ENCODE assay signal across 9 mouse cellular contexts in genomic region chr4:44981974-44982287, GRCm38 (mm10). TPM values are rescaled to one million over a fixed set of nuclear protein-coding genes. Genes with fewer than 3 reads are reported as not detected.
A peak's percentile ranks its signal among the peaks of the same experiment; 100 is the strongest.
DNase-seq lines count a peak whose midpoint lies in the region; ATAC-seq and TF ChIP-seq lines count a peak whose summit lies in the region.
"Had no signal": no experiment of that assay in that cellular context is flagged by ENCODE, and none has a peak within 500 bp of the region (broad histone marks: within the 10 kb centered on the region; RNA-seq: fewer than 3 reads in every experiment).

No protein-coding gene starts in this region.

- 33% methylated on average over 5 of the region's 5 CpGs for WGBS in heart, embryonic 10.5 days
- 50% methylated on average over 5 of the region's 5 CpGs for WGBS in bone marrow, adult 2 months
- WGBS in intestine, embryonic 15.5 days, result 31% methylated on average over 5 of the region's 5 CpGs
- WGBS in midbrain, embryonic 11.5 days, result 22% methylated on average over 5 of the region's 5 CpGs

- peaks cover 37% of the 10 kb centered on the region for H3K4me1 ChIP-seq in heart, embryonic 10.5 days
- no peaks in the 10 kb centered on the region; the same call in none of the 2 replicates for H3K4me1 ChIP-seq in bone marrow, adult 2 months (ENCODE audit: control insufficient read depth, insufficient read depth, low read length)
- peaks cover 23% of the 10 kb centered on the region for H3K4me1 ChIP-seq in intestine, embryonic 15.5 days (replicated peaks)
- peaks cover 12% of the 10 kb centered on the region; the same call in 1 of the 2 replicates for H3K4me1 ChIP-seq in midbrain, embryonic 11.5 days (ENCODE audit: control insufficient read depth, insufficient read depth, low read length)

- H3K4me3 ChIP-seq in heart, embryonic 10.5 days, result peak overlapping the region; percentile 88
- peak overlapping the region; percentile 86 for H3K4me3 ChIP-seq in bone marrow, adult 2 months (replicated peaks; ENCODE audit: control insufficient read depth, low read depth, low read length)
- H3K4me3 ChIP-seq in intestine, embryonic 15.5 days (replicated peaks), result peak overlapping the region; percentile 81
- H3K4me3 ChIP-seq in midbrain, embryonic 11.5 days (ENCODE audit: low read depth, low read length), result peak overlapping the region; percentile 68

- H3K9ac ChIP-seq in intestine, embryonic 15.5 days, result peak overlapping the region; percentile 92
- peak overlapping the region; percentile 84 for H3K9ac ChIP-seq in midbrain, embryonic 11.5 days (ENCODE audit: low read length)

- peaks cover 29% of the 10 kb centered on the region for H3K36me3 ChIP-seq in heart, embryonic 10.5 days
- peaks cover 12% of the 10 kb centered on the region for H3K36me3 ChIP-seq in intestine, embryonic 15.5 days
- no peaks in the 10 kb centered on the region for H3K36me3 ChIP-seq in midbrain, embryonic 11.5 days (ENCODE audit: control insufficient read depth, insufficient read depth, low read length)

- peak overlapping the region; percentile 94 for H3K27ac ChIP-seq in heart, embryonic 10.5 days
- no peak overlapping the region for H3K27ac ChIP-seq in bone marrow, adult 2 months (ENCODE audit: control insufficient read depth, insufficient read depth, low read depth, low read length, poor library complexity)
- peak overlapping the region; percentile 89 for H3K27ac ChIP-seq in intestine, embryonic 15.5 days
- no peak overlapping the region for H3K27ac ChIP-seq in midbrain, embryonic 11.5 days (ENCODE audit: low read depth, low read length)

- no peak for TF ChIP-seq CTCF in bone marrow, adult 2 months (IDR thresholded peaks at IDR 0.05; ENCODE audit: control insufficient read depth, insufficient read depth, low read length)

- no peak for TF ChIP-seq POLR2A in bone marrow, adult 2 months (IDR thresholded peaks at IDR 0.05; ENCODE audit: borderline replicate concordance, control insufficient read depth, low read depth, low read length)

- peak overlapping the region; percentile 92 for H3K4me2 ChIP-seq in intestine, embryonic 15.5 days (replicated peaks)
- H3K4me2 ChIP-seq in midbrain, embryonic 11.5 days, result peak overlapping the region; percentile 93

- no peaks in the 10 kb centered on the region for H3K27me3 ChIP-seq in heart, embryonic 10.5 days (ENCODE audit: insufficient read depth, poor library complexity, severe bottlenecking)
- no peaks in the 10 kb centered on the region for H3K27me3 ChIP-seq in intestine, embryonic 15.5 days (replicated peaks)
- H3K27me3 ChIP-seq in midbrain, embryonic 11.5 days (ENCODE audit: control insufficient read depth, insufficient read depth, low read length), result no peaks in the 10 kb centered on the region
- H3K27me3 ChIP-seq: Patski had no signal

- peak; percentile 3; the same call in 1 of the 2 replicates for ATAC-seq in intestine, embryonic 15.5 days
- no peak for ATAC-seq in midbrain, embryonic 11.5 days (ENCODE audit: low FRiP score)
- ATAC-seq in granulocyte monocyte progenitor cell, adult 5-6 weeks (replicated peaks; ENCODE audit: poor library complexity, severe bottlenecking), result no peak

- no peaks in the 10 kb centered on the region for H3K9me3 ChIP-seq in heart, embryonic 10.5 days
- H3K9me3 ChIP-seq in intestine, embryonic 15.5 days, result no peaks in the 10 kb centered on the region
- H3K9me3 ChIP-seq in midbrain, embryonic 11.5 days (ENCODE audit: control insufficient read depth, low read length), result no peaks in the 10 kb centered on the region

- intact Hi-C loops in heart, postnatal 14 days (cut with DNase I), result no loop called here

- DNase-seq in heart, embryonic 10.5 days (ENCODE audit: low spot score), result no peak
- no peak for DNase-seq in heart, postnatal 14 days
- DNase-seq in midbrain, embryonic 11.5 days (ENCODE audit: low spot score, missing footprints), result no peak
- DNase-seq in gastrocnemius, adult 8-10 months (ENCODE audit: low spot score in 2 of 2), result no peak
- DNase-seq in spleen, postnatal 36 days (ENCODE audit: low spot score in 2 of 2), result no peak

RNA-seq across cellular contexts. Expression of gene Grhpr, which starts 0.7 kb away (rescaled TPM):
- 105 and 108 TPM in 2 replicates for polyA plus RNA-seq in heart, embryonic 10.5 days (2016; fragmentation: Nextera tagmentation; extraction: Ambion mirVana)
- 10 to 100 TPM; 34.5 to 40.1 TPM for total RNA-seq in heart, postnatal 14 days (2021)
- polyA plus RNA-seq in bone marrow, adult 2 months (2011; ENCODE audit: insufficient read depth, insufficient read length, low replicate concordance, missing spikeins), result 5.9 and 8.7 TPM in 2 replicates
- polyA plus RNA-seq in intestine, embryonic 15.5 days (2015; fragmentation: Nextera tagmentation; extraction: Ambion mirVana), result 102 and 112 TPM in 2 replicates
- polyA plus RNA-seq in midbrain, embryonic 11.5 days (2014; fragmentation: Nextera tagmentation; extraction: Ambion mirVana), result 37.4 and 38.2 TPM in 2 replicates
- total RNA-seq in granulocyte monocyte progenitor cell, adult 5-6 weeks (2014; fragmentation: Nextera tagmentation), result 12.4 and 14.1 TPM in 2 replicates
- 8.5 and 10.3 TPM in 2 replicates for total RNA-seq in granulocyte monocyte progenitor cell, adult 5-6 weeks (2017)
- total RNA-seq in gastrocnemius, adult 8-10 months (2022), result 10 to 100 TPM; 21.2 to 29.7 (median 26.3) TPM

RNA-seq across cellular contexts. Expression of gene Zbtb5, which starts 30.3 kb away (rescaled TPM):
- polyA plus RNA-seq in heart, embryonic 10.5 days (2016; fragmentation: Nextera tagmentation; extraction: Ambion mirVana), result 19.3 and 21.5 TPM in 2 replicates
- 1 to 10 TPM; 6.7 to 6.8 TPM for total RNA-seq in heart, postnatal 14 days (2021)
- polyA plus RNA-seq in bone marrow, adult 2 months (2011; ENCODE audit: insufficient read depth, insufficient read length, low replicate concordance, missing spikeins), result 3.3 and 6.5 TPM in 2 replicates
- polyA plus RNA-seq in intestine, embryonic 15.5 days (2015; fragmentation: Nextera tagmentation; extraction: Ambion mirVana), result 15.8 and 16.5 TPM in 2 replicates
- polyA plus RNA-seq in midbrain, embryonic 11.5 days (2014; fragmentation: Nextera tagmentation; extraction: Ambion mirVana), result 41.2 and 44.7 TPM in 2 replicates
- 10.0 and 12.2 TPM in 2 replicates for total RNA-seq in granulocyte monocyte progenitor cell, adult 5-6 weeks (2014; fragmentation: Nextera tagmentation)
- total RNA-seq in granulocyte monocyte progenitor cell, adult 5-6 weeks (2017), result 9.0 and 9.3 TPM in 2 replicates
- total RNA-seq in gastrocnemius, adult 8-10 months (2022), result 1 to 10 TPM; 2.2 to 2.7 (median 2.5) TPM

RNA-seq across cellular contexts. Expression of gene Polr1e, which starts 36.5 kb away (rescaled TPM):
- polyA plus RNA-seq in heart, embryonic 10.5 days (2016; fragmentation: Nextera tagmentation; extraction: Ambion mirVana), result 47.8 and 50.7 TPM in 2 replicates
- total RNA-seq in heart, postnatal 14 days (2021), result 10 to 100 TPM; 25.5 to 33.9 TPM
- 7.8 and 11.3 TPM in 2 replicates for polyA plus RNA-seq in bone marrow, adult 2 months (2011; ENCODE audit: insufficient read depth, insufficient read length, low replicate concordance, missing spikeins)
- 34.8 and 35.9 TPM in 2 replicates for polyA plus RNA-seq in intestine, embryonic 15.5 days (2015; fragmentation: Nextera tagmentation; extraction: Ambion mirVana)
- polyA plus RNA-seq in midbrain, embryonic 11.5 days (2014; fragmentation: Nextera tagmentation; extraction: Ambion mirVana), result 51.6 and 56.3 TPM in 2 replicates
- 34.6 and 70.2 TPM in 2 replicates for total RNA-seq in granulocyte monocyte progenitor cell, adult 5-6 weeks (2014; fragmentation: Nextera tagmentation)
- total RNA-seq in granulocyte monocyte progenitor cell, adult 5-6 weeks (2017), result 60.8 and 64.1 TPM in 2 replicates
- 1 to 10 TPM; 3.7 to 6.7 (median 4.0) TPM for total RNA-seq in gastrocnemius, adult 8-10 months (2022)

Comparison
In these comparisons a context has a peak if more than half of its experiments do, and no peak if none do; other contexts are left out.
1. H3K27ac ChIP-seq: peak in heart, embryonic 10.5 days (single experiment) and intestine, embryonic 15.5 days (single experiment); none in bone marrow, adult 2 months (single experiment) and midbrain, embryonic 11.5 days (single experiment).
2. Peak in every context shown above with its lines, with median percentiles within 50 percentile points of each other: H3K4me3 ChIP-seq.